Comparison of ENCODE assay signal across 15 mouse cellular contexts in genomic region chr12:76361405-76362302, GRCm38 (mm10). TPM values are rescaled to one million over a fixed set of nuclear protein-coding genes. Genes with fewer than 3 reads are reported as not detected.
DNase-seq lines count a peak whose midpoint lies in the region; ATAC-seq and TF ChIP-seq lines count a peak whose summit lies in the region.
"Had no signal": no experiment of that assay in that cellular context is flagged by ENCODE, and none has a peak within 500 bp of the region (broad histone marks: within the 10 kb centered on the region; RNA-seq: fewer than 3 reads in every experiment).

No protein-coding gene starts in this region.

- no peak overlapping the region for H3K4me3 ChIP-seq in heart, embryonic 16.5 days (ENCODE audit: low read length)
- no peak overlapping the region for H3K4me3 ChIP-seq in embryonic facial prominence, embryonic 13.5 days
- H3K4me3 ChIP-seq in liver, embryonic 15.5 days (replicated peaks), result peak overlapping the region; percentile 15
- no peak overlapping the region for H3K4me3 ChIP-seq in hindbrain, postnatal 0 days (ENCODE audit: low read length)
- H3K4me3 ChIP-seq: hindbrain, embryonic 12.5 days had no signal

- H3K4me1 ChIP-seq in heart, embryonic 16.5 days (ENCODE audit: control insufficient read depth, insufficient read depth, low read length), result peaks cover 12% of the 10 kb centered on the region
- H3K4me1 ChIP-seq in embryonic facial prominence, embryonic 13.5 days, result peaks cover 21% of the 10 kb centered on the region
- peaks cover 56% of the 10 kb centered on the region for H3K4me1 ChIP-seq in liver, embryonic 15.5 days (replicated peaks)
- no peaks in the 10 kb centered on the region for H3K4me1 ChIP-seq in hindbrain, postnatal 0 days (ENCODE audit: insufficient read depth, low read length)

- no peak for DNase-seq in heart, adult 18-20 months
- DNase-seq in CD4-positive, CD25-positive, alpha-beta regulatory T cell, adult 2 months (ENCODE audit: low read depth, low spot score), result peak; percentile 77
- DNase-seq in hindbrain, postnatal 0 days (ENCODE audit: low spot score), result no peak
- DNase-seq in lung, adult 18-20 months, result no peak
- no peak for DNase-seq in Muller cell, postnatal 12 days (ENCODE audit: inconsistent ontology term)
- DNase-seq: cerebellum, adult 18-20 months; gastrocnemius, postnatal 25 days; spleen, adult 18-20 months had no signal

- no peak overlapping the region for H3K9ac ChIP-seq in heart, embryonic 16.5 days (ENCODE audit: low read length)
- no peak overlapping the region for H3K9ac ChIP-seq in embryonic facial prominence, embryonic 13.5 days
- peak overlapping the region; percentile 28; the same call in 1 of the 2 replicates for H3K9ac ChIP-seq in liver, embryonic 15.5 days
- no peak overlapping the region for H3K9ac ChIP-seq in hindbrain, postnatal 0 days (replicated peaks; ENCODE audit: low read length)
- H3K9ac ChIP-seq: hindbrain, embryonic 12.5 days had no signal

- H3K4me2 ChIP-seq in heart, embryonic 16.5 days (ENCODE audit: low read depth, low read length), result no peak overlapping the region
- H3K4me2 ChIP-seq in embryonic facial prominence, embryonic 13.5 days, result no peak overlapping the region
- H3K4me2 ChIP-seq in liver, embryonic 15.5 days, result peak overlapping the region; percentile 59
- H3K4me2 ChIP-seq in hindbrain, postnatal 0 days (ENCODE audit: low read depth, low read length), result no peak overlapping the region
- H3K4me2 ChIP-seq: hindbrain, embryonic 12.5 days had no signal

- peaks cover 4% of the 10 kb centered on the region; the same call in 1 of the 2 replicates for H3K36me3 ChIP-seq in heart, embryonic 16.5 days (ENCODE audit: control insufficient read depth, insufficient read depth)
- peaks cover 17% of the 10 kb centered on the region; the same call in 1 of the 2 replicates for H3K36me3 ChIP-seq in embryonic facial prominence, embryonic 13.5 days
- peaks cover 4% of the 10 kb centered on the region; the same call in 1 of the 2 replicates for H3K36me3 ChIP-seq in liver, embryonic 15.5 days (replicated peaks)
- H3K36me3 ChIP-seq in hindbrain, postnatal 0 days (ENCODE audit: insufficient read depth, low read length), result no peaks in the 10 kb centered on the region

- no peak for TF ChIP-seq CTCF in hindbrain, postnatal 0 days (IDR thresholded peaks at IDR 0.05; ENCODE audit: low read depth)

- WGBS in heart, embryonic 16.5 days, result 46% methylated on average over 9 of the region's 9 CpGs
- WGBS in embryonic facial prominence, embryonic 13.5 days, result 41% methylated on average over 9 of the region's 9 CpGs
- WGBS in liver, embryonic 15.5 days (ENCODE audit: insufficient replicate concordance), result 19% methylated on average over 9 of the region's 9 CpGs
- 71% methylated on average over 9 of the region's 9 CpGs for WGBS in hindbrain, postnatal 0 days

- H3K27me3 ChIP-seq in heart, embryonic 16.5 days (ENCODE audit: control insufficient read depth, insufficient read depth, low read length), result no peaks in the 10 kb centered on the region
- no peaks in the 10 kb centered on the region for H3K27me3 ChIP-seq in embryonic facial prominence, embryonic 13.5 days
- no peaks in the 10 kb centered on the region for H3K27me3 ChIP-seq in liver, embryonic 15.5 days
- H3K27me3 ChIP-seq in hindbrain, postnatal 0 days (ENCODE audit: insufficient read depth, low read length), result no peaks in the 10 kb centered on the region
- H3K27me3 ChIP-seq: hindbrain, embryonic 12.5 days had no signal

- H3K9me3 ChIP-seq in heart, embryonic 16.5 days (replicated peaks; ENCODE audit: control insufficient read depth, low read length), result no peaks in the 10 kb centered on the region
- no peaks in the 10 kb centered on the region for H3K9me3 ChIP-seq in embryonic facial prominence, embryonic 13.5 days
- H3K9me3 ChIP-seq in liver, embryonic 15.5 days (replicated peaks), result no peaks in the 10 kb centered on the region
- no peaks in the 10 kb centered on the region for H3K9me3 ChIP-seq in hindbrain, postnatal 0 days (ENCODE audit: low read length)
- H3K9me3 ChIP-seq: hindbrain, embryonic 12.5 days had no signal

- peak overlapping the region; percentile 15 for H3K27ac ChIP-seq in heart, embryonic 16.5 days (ENCODE audit: low read length)
- H3K27ac ChIP-seq in embryonic facial prominence, embryonic 13.5 days, result peak overlapping the region; percentile 36; the same call in 1 of the 2 replicates
- peak overlapping the region; percentile 88 for H3K27ac ChIP-seq in liver, embryonic 15.5 days (replicated peaks)
- H3K27ac ChIP-seq in hindbrain, postnatal 0 days, result no peak overlapping the region
- H3K27ac ChIP-seq: hindbrain, embryonic 12.5 days had no signal

- no peak for ATAC-seq in heart, embryonic 16.5 days (replicated peaks; ENCODE audit: extremely low read depth, insufficient read depth, low FRiP score)
- no peak for ATAC-seq in embryonic facial prominence, embryonic 13.5 days (ENCODE audit: insufficient number of reproducible peaks, insufficient read depth, low FRiP score, low TSS enrichment, low read depth)
- ATAC-seq in liver, embryonic 15.5 days (ENCODE audit: insufficient read depth), result peak; percentile 69
- ATAC-seq in hindbrain, postnatal 0 days, result no peak

RNA-seq across cellular contexts. Expression of gene Zbtb25, which starts 7.7 kb away (rescaled TPM):
- polyA plus RNA-seq in heart, embryonic 16.5 days (2015; fragmentation: Nextera tagmentation; extraction: Ambion mirVana), result 12.3 and 13.3 TPM in 2 replicates
- 1 to 10 TPM; 5.2 to 5.8 TPM for total RNA-seq in heart, adult 18-20 months (2021)
- 20.1 and 22.3 TPM in 2 replicates for polyA plus RNA-seq in embryonic facial prominence, embryonic 13.5 days (2015; fragmentation: Nextera tagmentation; extraction: Ambion mirVana)
- polyA plus RNA-seq in liver, embryonic 15.5 days (2015; fragmentation: Nextera tagmentation; extraction: Ambion mirVana), result 5.1 and 6.1 TPM in 2 replicates
- total RNA-seq in hindbrain, postnatal 0 days (2014; rRNA removed), result 20.5 and 25.2 TPM in 2 replicates
- 12.1 and 12.7 TPM in 2 replicates for polyA plus RNA-seq in hindbrain, postnatal 0 days (2015; fragmentation: Nextera tagmentation; extraction: Ambion mirVana)

RNA-seq across cellular contexts. Expression of gene Zbtb1, which starts 8.4 kb away (rescaled TPM):
- polyA plus RNA-seq in heart, embryonic 16.5 days (2015; fragmentation: Nextera tagmentation; extraction: Ambion mirVana), result 6.1 and 7.5 TPM in 2 replicates
- 1 to 10 TPM; 2.9 to 3.0 TPM for total RNA-seq in heart, adult 18-20 months (2021)
- polyA plus RNA-seq in embryonic facial prominence, embryonic 13.5 days (2015; fragmentation: Nextera tagmentation; extraction: Ambion mirVana), result 11.3 and 11.6 TPM in 2 replicates
- 3.3 and 3.4 TPM in 2 replicates for polyA plus RNA-seq in liver, embryonic 15.5 days (2015; fragmentation: Nextera tagmentation; extraction: Ambion mirVana)
- total RNA-seq in hindbrain, postnatal 0 days (2014; rRNA removed), result 3.3 and 3.6 TPM in 2 replicates
- 3.0 and 3.1 TPM in 2 replicates for polyA plus RNA-seq in hindbrain, postnatal 0 days (2015; fragmentation: Nextera tagmentation; extraction: Ambion mirVana)

RNA-seq across cellular contexts. Expression of gene Akap5, which starts 37.0 kb away (rescaled TPM):
- 2.5 and 5.2 TPM in 2 replicates for polyA plus RNA-seq in heart, embryonic 16.5 days (2015; fragmentation: Nextera tagmentation; extraction: Ambion mirVana)
- total RNA-seq in heart, adult 18-20 months (2021), result under 1 TPM; 0.46 to 0.52 TPM
- polyA plus RNA-seq in embryonic facial prominence, embryonic 13.5 days (2015; fragmentation: Nextera tagmentation; extraction: Ambion mirVana), result 1.1 and 1.5 TPM in 2 replicates
- 0.17 and 0.25 TPM in 2 replicates for polyA plus RNA-seq in liver, embryonic 15.5 days (2015; fragmentation: Nextera tagmentation; extraction: Ambion mirVana)
- total RNA-seq in hindbrain, postnatal 0 days (2014; rRNA removed), result 13.1 and 15.0 TPM in 2 replicates
- 11.8 and 12.5 TPM in 2 replicates for polyA plus RNA-seq in hindbrain, postnatal 0 days (2015; fragmentation: Nextera tagmentation; extraction: Ambion mirVana)

RNA-seq across cellular contexts. Expression of gene Hspa2, which starts 42.3 kb away (rescaled TPM):
- polyA plus RNA-seq in heart, embryonic 16.5 days (2015; fragmentation: Nextera tagmentation; extraction: Ambion mirVana), result 15.8 and 16.0 TPM in 2 replicates
- 1 to 10 TPM; 5.4 to 6.2 TPM for total RNA-seq in heart, adult 18-20 months (2021)
- 5.8 and 8.9 TPM in 2 replicates for polyA plus RNA-seq in embryonic facial prominence, embryonic 13.5 days (2015; fragmentation: Nextera tagmentation; extraction: Ambion mirVana)
- polyA plus RNA-seq in liver, embryonic 15.5 days (2015; fragmentation: Nextera tagmentation; extraction: Ambion mirVana), result 1.4 and 1.6 TPM in 2 replicates
- 9.6 and 17.2 TPM in 2 replicates for total RNA-seq in hindbrain, postnatal 0 days (2014; rRNA removed)
- polyA plus RNA-seq in hindbrain, postnatal 0 days (2015; fragmentation: Nextera tagmentation; extraction: Ambion mirVana), result 11.1 and 13.8 TPM in 2 replicates

RNA-seq across cellular contexts. Expression of gene Ppp1r36, which starts 55.7 kb away (rescaled TPM):
- 2.1 and 2.6 TPM in 2 replicates for polyA plus RNA-seq in heart, embryonic 16.5 days (2015; fragmentation: Nextera tagmentation; extraction: Ambion mirVana)
- under 1 TPM in 1 of 2 experiments, not detected in 1; 0.18 TPM for total RNA-seq in heart, adult 18-20 months (2021)
- polyA plus RNA-seq in embryonic facial prominence, embryonic 13.5 days (2015; fragmentation: Nextera tagmentation; extraction: Ambion mirVana), result 3.9 and 4.8 TPM in 2 replicates
- 0.05 and 0.10 TPM in 2 replicates for polyA plus RNA-seq in liver, embryonic 15.5 days (2015; fragmentation: Nextera tagmentation; extraction: Ambion mirVana)
- total RNA-seq in hindbrain, postnatal 0 days (2014; rRNA removed), result 0.25 and 0.52 TPM in 2 replicates
- polyA plus RNA-seq in hindbrain, postnatal 0 days (2015; fragmentation: Nextera tagmentation; extraction: Ambion mirVana), result 2.7 and 2.8 TPM in 2 replicates
- total RNA-seq: gastrocnemius, postnatal 25 days had no signal
- polyA plus RNA-seq: C2C12; large intestine, adult 2 months; liver, adult 2 months had no signal
